Mouse (Mus musculus): ENCODE measurements at regions not wholly inside any gene's neighbourhood (a gene's known extent, or its start where the extent isn't known, plus 50 kb on each side); places are given as distances from the start of the nearest gene placed in this dataset.

- in situ Hi-C loops (cut with MseI, MboI): loop anchor here (10.0 to 25.0 kb wide), 3 partner anchors 633 to 775 kb away; partner anchors contain the start of gene Prickle1 (in 2 of the 2)
These were observed 245.3 kb downstream of the Adamts20 start for GRCm38 (mm10) chr15:94219907-94220306.

- in situ Hi-C loops (cut with MseI, MboI): loop anchor here (10.0 to 25.0 kb wide), 3 partner anchors 629 to 772 kb away; partner anchors contain the start of gene Prickle1 (in 2 of the 2)
These were observed 248.5 kb downstream of the Adamts20 start for GRCm38 (mm10) chr15:94216703-94217102.

GRCm38 (mm10) chr15:94214440-94214839 lies 250.8 kb downstream of the Adamts20 start:
- in situ Hi-C loops (cut with MseI, MboI): loop anchor here (10.0 to 25.0 kb wide), 3 partner anchors 627 to 770 kb away; partner anchors contain the start of gene Prickle1 (in 2 of the 2)

GRCm38 (mm10) chr15:94213393-94213792 lies 251.8 kb downstream of the Adamts20 start:
- in situ Hi-C loops (cut with MseI, MboI): loop anchor here (10.0 to 25.0 kb wide), 3 partner anchors 626 to 769 kb away; partner anchors contain the start of gene Prickle1 (in 2 of the 2)

GRCm38 (mm10) chr15:94208476-94208875 lies 256.7 kb downstream of the Adamts20 start:
- in situ Hi-C loops (cut with MseI, MboI): loop anchor here (25.0 kb wide), 1 partner anchor 621 kb away; the partner anchor contains the start of gene Prickle1 (in 2 of the 2)

- in situ Hi-C loops (cut with MseI, MboI): loop anchor here (25.0 kb wide), 1 partner anchor 619 kb away; the partner anchor contains the start of gene Prickle1 (in 2 of the 2)
These were observed 258.8 kb downstream of the Adamts20 start for GRCm38 (mm10) chr15:94206454-94206853.

GRCm38 (mm10) chr15:94205309-94205893 lies 259.8 kb downstream of the Adamts20 start:
- in situ Hi-C loops (cut with MseI, MboI): loop anchor here (25.0 kb wide), 1 partner anchor 618 kb away; the partner anchor contains the start of gene Prickle1 (in 2 of the 2)

GRCm38 (mm10) chr15:94190081-94190488 lies 275.1 kb downstream of the Adamts20 start:
- in situ Hi-C loops (cut with MseI, MboI): no loop called here

- in situ Hi-C loops (cut with MseI, MboI): no loop called here
These were observed 277.6 kb downstream of the Adamts20 start for GRCm38 (mm10) chr15:94187588-94187987.

- in situ Hi-C loops (cut with MseI, MboI): no loop called here
These were observed 281.4 kb downstream of the Adamts20 start for GRCm38 (mm10) chr15:94183663-94184375.

GRCm38 (mm10) chr15:94174083-94174482 lies 291.1 kb downstream of the Adamts20 start:
- in situ Hi-C loops (cut with MseI, MboI): no loop called here

GRCm38 (mm10) chr15:94160806-94161205 lies 304.4 kb downstream of the Adamts20 start:
- in situ Hi-C loops (cut with MseI, MboI): no loop called here

GRCm38 (mm10) chr15:94139534-94139958 lies 325.7 kb downstream of the Adamts20 start:
- in situ Hi-C loops (cut with MseI, MboI): no loop called here

- in situ Hi-C loops (cut with MseI, MboI): no loop called here
These were observed 327.9 kb downstream of the Adamts20 start for GRCm38 (mm10) chr15:94137159-94137952.

- in situ Hi-C loops (cut with MseI, MboI): no loop called here
These were observed 352.4 kb downstream of the Adamts20 start for GRCm38 (mm10) chr15:94112801-94113200.

- in situ Hi-C loops (cut with MseI, MboI): no loop called here
These were observed 358.0 kb downstream of the Adamts20 start for GRCm38 (mm10) chr15:94107186-94107716.

- in situ Hi-C loops (cut with MseI, MboI): no loop called here
These were observed 374.6 kb downstream of the Adamts20 start for GRCm38 (mm10) chr15:94090644-94091043.

- in situ Hi-C loops (cut with MseI, MboI): no loop called here
These were observed 375.4 kb downstream of the Adamts20 start for GRCm38 (mm10) chr15:94089856-94090255.

GRCm38 (mm10) chr15:94082369-94082768 lies 382.8 kb downstream of the Adamts20 start:
- in situ Hi-C loops (cut with MseI, MboI): no loop called here

- in situ Hi-C loops (cut with MseI, MboI): no loop called here
These were observed 388.2 kb downstream of the Adamts20 start for GRCm38 (mm10) chr15:94077056-94077455.
